Mouse (Mus musculus) forebrain, embryonic 15.5 days (tissue): Measurements from ENCODE around the gene Gm28305. TPM values are rescaled to one million over a fixed set of nuclear protein-coding genes. Genes with fewer than 3 reads are reported as not detected.

Experiments used
- ATAC-seq: fragments of 200-750 bp; cut with Nextera tagmentation; replicated peaks from 2 replicates; pipeline ENCODE4 v1.8.0; 2017; ENCODE audit warnings: mild to moderate bottlenecking, moderate TSS enrichment, moderate library complexity
- H3K27ac ChIP-seq: fragments of 300-500 bp; sonication (generic); replicated peaks from 2 replicates; pipeline ENCODE4 v1.5.1; 2015; ENCODE audit warnings: mild to moderate bottlenecking, inconsistent platforms
- H3K27me3 ChIP-seq: fragments of 300-500 bp; sonication (generic); 2 replicates; pipeline ENCODE4 v1.6.1; 2015; ENCODE audit warnings: inconsistent platforms
- H3K36me3 ChIP-seq: fragments of 300-500 bp; sonication (generic); 2 replicates; pipeline ENCODE4 v1.6.1; 2015; ENCODE audit warnings: mild to moderate bottlenecking, inconsistent platforms
- H3K4me1 ChIP-seq: fragments of 300-500 bp; sonication (generic); 2 replicates; pipeline ENCODE4 v1.6.1; 2015; ENCODE audit warnings: inconsistent platforms
- H3K4me2 ChIP-seq: fragments of 300-500 bp; sonication (generic); replicated peaks from 2 replicates; pipeline ENCODE4 v1.6.1; 2015; ENCODE audit warnings: mild to moderate bottlenecking, inconsistent platforms
- H3K4me3 ChIP-seq: fragments of 300-500 bp; sonication (generic); 2 replicates; pipeline ENCODE4 v1.5.1; 2015; ENCODE audit warnings: mild to moderate bottlenecking, inconsistent platforms
- H3K9ac ChIP-seq: fragments of 300-500 bp; sonication (generic); replicated peaks from 2 replicates; pipeline ENCODE4 v1.6.1; 2015; ENCODE audit warnings: mild to moderate bottlenecking, inconsistent platforms
- H3K9me3 ChIP-seq: fragments of 300-500 bp; sonication (generic); 2 replicates; pipeline ENCODE4 v1.6.1; 2016; ENCODE audit warnings: inconsistent platforms
- WGBS: fragments of 180-500 bp; shearing (Covaris S2); methylation state at CpG from one replicate; pipeline ENCODE4 v1.1.7; 2015; ENCODE audit warnings: mixed read lengths; 5-methylcytosine and 5-hydroxymethylcytosine counted together
- polyA plus RNA-seq: library from polyadenylated mRNA; unstranded; fragments of >200 nt; fragmentation: Nextera tagmentation; extraction: Ambion mirVana; gene quantifications from 2 replicates; pipeline ENCODE4 v1.2.1, GENCODE M21; 2015

The Gm28305 gene
- polyA plus RNA-seq, 1 experiment from 2014 or later: not detected

- ATAC-seq: no peak
- Histone ChIP-seq H3K4me2 (no peak overlapping the region), H3K4me3 (no peak overlapping the region), H3K27ac (no peak overlapping the region), H3K9me3 (no peaks in the 10 kb centered on the region), H3K36me3 (no peaks in the 10 kb centered on the region), H3K4me1 (no peaks in the 10 kb centered on the region), H3K27me3 (no peaks in the 10 kb centered on the region), H3K9ac (no peak overlapping the region)
- 93% methylated on average over 13 of the region's 13 CpGs for WGBS
Measured at GRCm38 (mm10) chr9:104038266-104038665, 2.2 kb upstream of the Gm28305 start.

- Histone ChIP-seq H3K4me2 (no peak overlapping the region), H3K4me1 (no peaks in the 10 kb centered on the region), H3K27me3 (no peaks in the 10 kb centered on the region), H3K9me3 (no peaks in the 10 kb centered on the region), H3K4me3 (no peak overlapping the region), H3K9ac (no peak overlapping the region), H3K27ac (no peak overlapping the region), H3K36me3 (no peaks in the 10 kb centered on the region)
- WGBS: 93% methylated on average over 21 of the region's 21 CpGs
- ATAC-seq: no peak
Measured at GRCm38 (mm10) chr9:104039031-104039695, 1.3 kb upstream of the Gm28305 start.

- WGBS: 86% methylated on average over 4 of the region's 4 CpGs
- Histone ChIP-seq H3K4me1 (no peaks in the 10 kb centered on the region), H3K9ac (no peak overlapping the region), H3K4me2 (no peak overlapping the region), H3K36me3 (peaks cover 4% of the 10 kb centered on the region; the same call in 1 of the 2 replicates), H3K27ac (no peak overlapping the region), H3K9me3 (no peaks in the 10 kb centered on the region), H3K4me3 (no peak overlapping the region), H3K27me3 (no peaks in the 10 kb centered on the region)
- no peak for ATAC-seq
Measured at GRCm38 (mm10) chr9:104039742-104040141, 720 bp upstream of the Gm28305 start.

DNA sequence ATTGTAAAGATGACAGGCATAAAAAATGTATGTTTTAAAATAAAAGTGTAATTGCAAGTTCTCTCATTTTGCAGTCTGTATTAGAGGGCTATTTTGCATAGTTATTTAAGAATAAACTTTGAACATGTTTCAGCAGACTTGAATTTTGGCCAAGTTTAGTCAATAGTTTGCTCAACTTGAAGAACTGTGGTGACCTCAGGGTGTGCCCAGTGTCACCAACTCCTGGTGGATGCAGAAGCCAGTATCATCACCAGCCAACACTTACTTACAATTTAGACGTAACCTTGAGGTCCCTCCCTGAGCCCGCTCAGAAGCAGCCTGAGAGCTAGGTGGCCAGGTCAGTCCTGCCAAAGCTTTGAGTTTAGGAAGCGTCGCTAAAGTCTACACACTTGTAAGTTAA lies 3.2 kb downstream of the Gm28305 start:
- Histone ChIP-seq H3K36me3 (peaks cover 36% of the 10 kb centered on the region), H3K4me3 (no peak overlapping the region), H3K9me3 (no peaks in the 10 kb centered on the region), H3K4me1 (no peaks in the 10 kb centered on the region), H3K9ac (no peak overlapping the region), H3K27ac (no peak overlapping the region), H3K27me3 (no peaks in the 10 kb centered on the region), H3K4me2 (no peak overlapping the region)
- 89% methylated on average over 4 of the region's 4 CpGs for WGBS
- no peak for ATAC-seq

- H3K4me2 ChIP-seq: no peak overlapping the region
- no peak overlapping the region for H3K9ac ChIP-seq
- no peaks in the 10 kb centered on the region for H3K9me3 ChIP-seq
- WGBS: 96% methylated on average over 6 of the region's 6 CpGs
- peaks cover 92% of the 10 kb centered on the region for H3K36me3 ChIP-seq
- H3K4me1 ChIP-seq: no peaks in the 10 kb centered on the region
- H3K27me3 ChIP-seq: no peaks in the 10 kb centered on the region
- no peak for ATAC-seq
- H3K4me3 ChIP-seq: no peak overlapping the region
- no peak overlapping the region for H3K27ac ChIP-seq
Measured at GRCm38 (mm10) chr9:104051028-104051427, 10.6 kb downstream of the Gm28305 start.

GRCm38 (mm10) chr9:104062430-104063243 lies 22.2 kb downstream of the Gm28305 start, which contains the start of gene Uba5:
Gene Uba5 (minus strand): TSS chr9:104063134.
- under 1% methylated on average over 59 of the region's 59 CpGs for WGBS
- Histone ChIP-seq H3K9ac (peak within 1 kb of the TSS; percentile 88), H3K36me3 (peaks cover 17% of the 10 kb centered on the region), H3K9me3 (no peaks in the 10 kb centered on the region), H3K4me1 (peaks cover 20% of the 10 kb centered on the region), H3K27me3 (no peaks in the 10 kb centered on the region), H3K4me3 (peak within 1 kb of the TSS; percentile 93), H3K4me2 (peak within 1 kb of the TSS; percentile 80), H3K27ac (peak within 1 kb of the TSS; percentile 78)
- ATAC-seq: peak; percentile 78

- Histone ChIP-seq H3K9me3 (no peaks in the 10 kb centered on the region), H3K4me1 (peaks cover 20% of the 10 kb centered on the region)
Measured at GRCm38 (mm10) chr9:104063244-104063961, 22.9 kb downstream of the Gm28305 start, which contains the start of gene Acad11. Gene Acad11 (plus strand): TSS chr9:104063377.

GRCm38 (mm10) chr9:104064571-104064970 lies 24.1 kb downstream of the Gm28305 start:
- 37% methylated on average over 1 of the region's 1 CpGs for WGBS
- Histone ChIP-seq H3K27ac (no peak overlapping the region), H3K4me2 (no peak overlapping the region), H3K4me3 (no peak overlapping the region), H3K36me3 (peaks cover 6% of the 10 kb centered on the region), H3K4me1 (peaks cover 20% of the 10 kb centered on the region), H3K27me3 (no peaks in the 10 kb centered on the region), H3K9me3 (no peaks in the 10 kb centered on the region), H3K9ac (no peak overlapping the region)
- no peak for ATAC-seq

More at GRCm38 (mm10) chr9:104063244-104063961, 22.9 kb downstream of the Gm28305 start, which contains the start of gene Acad11:
- Histone ChIP-seq H3K27ac (peak within 1 kb of the TSS; percentile 78), H3K36me3 (peaks cover 10% of the 10 kb centered on the region), H3K9ac (peak within 1 kb of the TSS; percentile 88), H3K4me3 (peak within 1 kb of the TSS; percentile 93), H3K4me2 (peak within 1 kb of the TSS; percentile 80), H3K27me3 (no peaks in the 10 kb centered on the region)
- WGBS: under 1% methylated on average over 30 of the region's 30 CpGs
- ATAC-seq: peak; percentile 97

DNA sequence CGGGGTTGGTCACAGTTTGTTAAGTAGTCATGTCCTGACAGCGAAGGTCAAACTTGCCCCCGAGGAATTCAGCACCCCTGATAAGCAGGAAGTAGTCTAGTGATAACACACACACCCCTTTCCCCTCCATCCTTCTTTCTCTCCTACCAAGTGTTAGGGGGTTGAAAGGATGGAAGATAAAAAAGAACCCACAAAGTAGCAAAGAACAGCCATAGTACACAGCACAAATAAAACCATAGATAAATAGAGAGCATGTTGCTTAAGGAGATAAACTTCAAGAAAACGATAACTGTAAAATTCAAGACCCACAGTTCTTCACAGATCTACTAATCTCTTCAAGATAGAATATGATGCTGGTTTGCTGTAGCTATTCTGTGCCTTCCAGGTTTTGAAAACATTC lies 29.8 kb downstream of the Gm28305 start:
- H3K9me3 ChIP-seq: no peaks in the 10 kb centered on the region
- ATAC-seq: no peak
- no peaks in the 10 kb centered on the region for H3K4me1 ChIP-seq
- no peaks in the 10 kb centered on the region for H3K27me3 ChIP-seq
- H3K4me2 ChIP-seq: no peak overlapping the region
- 85% methylated on average over 4 of the region's 4 CpGs for whole genome bisulfite sequencing
- no peak overlapping the region for H3K4me3 ChIP-seq
- H3K36me3 ChIP-seq: no peaks in the 10 kb centered on the region
- no peak overlapping the region for H3K9ac ChIP-seq
- H3K27ac ChIP-seq: no peak overlapping the region

DNA sequence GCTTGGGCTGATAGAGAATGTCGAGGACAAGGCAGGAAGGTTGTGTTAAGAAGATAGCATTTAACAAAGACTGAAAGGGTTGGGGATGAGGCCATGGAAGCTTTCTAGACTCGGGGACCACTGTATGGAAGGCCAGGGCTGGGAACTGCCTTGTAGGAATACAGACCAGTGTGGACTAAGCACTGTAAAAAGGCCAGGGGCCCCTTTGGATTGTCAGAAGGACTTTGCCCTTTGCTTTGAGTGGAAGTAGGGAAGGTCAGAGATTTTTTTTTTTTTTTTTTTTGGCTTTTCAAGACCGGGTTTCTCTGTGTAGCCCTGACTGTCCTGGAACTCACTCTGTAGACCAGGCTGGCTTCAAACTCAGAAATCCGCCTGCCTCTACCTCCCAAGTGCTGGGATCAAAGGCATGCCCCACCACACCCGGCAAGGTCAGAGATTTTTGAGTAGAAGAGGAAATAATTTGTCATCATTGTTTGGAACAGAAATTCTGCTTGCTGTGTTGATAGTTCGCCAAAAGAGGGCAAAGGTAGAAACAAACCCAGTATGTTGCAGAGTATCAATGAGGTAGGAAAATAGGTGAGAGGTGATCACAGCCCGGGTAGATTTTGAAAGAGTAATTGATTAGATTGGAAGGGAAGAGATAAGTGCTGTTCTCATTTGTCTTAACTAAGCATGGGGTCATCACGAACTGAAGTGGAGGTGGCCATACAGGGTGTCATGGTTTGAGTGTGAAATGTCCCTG lies 30.6 kb downstream of the Gm28305 start:
- H3K9me3 ChIP-seq: no peaks in the 10 kb centered on the region
- no peak overlapping the region for H3K4me3 ChIP-seq
- H3K9ac ChIP-seq: no peak overlapping the region
- no peak overlapping the region for H3K27ac ChIP-seq
- no peak for ATAC-seq
- H3K36me3 ChIP-seq: no peaks in the 10 kb centered on the region
- WGBS: 81% methylated on average over 8 of the region's 8 CpGs
- no peaks in the 10 kb centered on the region for H3K27me3 ChIP-seq
- no peaks in the 10 kb centered on the region for H3K4me1 ChIP-seq
- no peak overlapping the region for H3K4me2 ChIP-seq

DNA sequence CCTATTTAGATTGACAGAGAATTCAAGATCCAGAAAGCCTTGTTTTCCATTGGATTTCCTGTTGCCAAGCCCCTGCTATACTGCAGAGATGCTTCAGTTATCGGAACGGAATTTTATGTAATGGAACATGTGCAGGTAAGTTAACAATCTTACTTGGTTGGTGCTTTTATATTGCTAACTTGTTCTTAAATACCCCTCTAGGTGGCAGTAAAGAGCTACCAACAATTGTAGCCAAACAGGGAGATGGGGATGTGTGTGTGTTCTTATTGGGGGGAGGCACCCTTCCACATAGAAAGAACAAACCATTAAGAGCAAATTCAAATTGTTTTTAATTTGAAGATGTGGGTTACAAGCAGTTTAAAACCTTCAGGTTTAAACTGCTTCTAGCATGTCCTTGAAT lies 35.3 kb downstream of the Gm28305 start:
- H3K36me3 ChIP-seq: no peaks in the 10 kb centered on the region
- ATAC-seq: no peak
- 61% methylated on average over 2 of the region's 2 CpGs for whole genome bisulfite sequencing
- H3K9ac ChIP-seq: no peak overlapping the region
- H3K4me1 ChIP-seq: no peaks in the 10 kb centered on the region
- no peak overlapping the region for H3K4me2 ChIP-seq
- no peaks in the 10 kb centered on the region for H3K9me3 ChIP-seq
- H3K27me3 ChIP-seq: no peaks in the 10 kb centered on the region
- no peak overlapping the region for H3K4me3 ChIP-seq
- H3K27ac ChIP-seq: no peak overlapping the region
